Mouse (Mus musculus): Measurements from ENCODE around the gene Pak1. TPM values are rescaled to one million over a fixed set of nuclear protein-coding genes. Genes with fewer than 3 reads are reported as not detected.

The Pak1 gene
- polyA plus RNA-seq, 1 experiment from 2014 or later = 15.4 TPM

- no peak overlapping the region for H3K4me2 ChIP-seq (ENCODE audit: low read depth, low read length)
- ATAC-seq (ENCODE audit: low read depth) = no peak
- 48% methylated on average over 3 of the region's 3 CpGs for WGBS
- no peak overlapping the region for H3K4me3 ChIP-seq (ENCODE audit: low read length)
- 0 out of 2 replicates have a peak, but pooled peaks cover 3% of the 10 kb centered on the region for H3K9me3 ChIP-seq (ENCODE audit: control insufficient read depth, low read length)
- no peak overlapping the region for H3K9ac ChIP-seq (ENCODE audit: low read length)
- H3K27me3 ChIP-seq (ENCODE audit: control insufficient read depth, insufficient read depth, low read depth, low read length) = no peaks in the 10 kb centered on the region
- H3K27ac ChIP-seq (ENCODE audit: low read length) = no peak overlapping the region
- no peaks in the 10 kb centered on the region for H3K36me3 ChIP-seq (ENCODE audit: control insufficient read depth, insufficient read depth, low read length)
- no peaks in the 10 kb centered on the region for H3K4me1 ChIP-seq (replicated peaks; ENCODE audit: control insufficient read depth, insufficient read depth, low read length)
Observed at GRCm38 (mm10) chr7:97775380-97775779, 13.0 kb upstream of the Pak1 start.

DNA sequence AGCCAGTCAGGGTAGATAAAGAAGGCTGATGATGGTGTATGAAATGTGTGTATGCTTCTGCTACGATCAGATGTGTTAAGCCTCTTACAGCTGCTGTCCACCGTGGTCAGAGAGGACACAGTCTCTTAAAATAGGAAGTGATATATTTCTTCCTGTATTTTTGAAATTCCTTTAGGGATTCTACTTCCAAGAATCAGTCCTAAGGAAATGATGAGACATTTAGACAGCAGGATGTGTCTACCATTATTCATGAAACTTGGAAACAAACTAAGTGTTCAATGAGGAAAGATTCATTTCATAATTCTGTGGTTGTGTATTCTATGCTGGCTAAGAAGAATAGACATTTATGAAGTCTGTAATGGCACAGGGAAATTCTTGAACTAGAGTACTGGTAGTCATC, 12.4 kb upstream of the Pak1 start:
- Histone ChIP-seq H3K36me3 (ENCODE audit: control insufficient read depth, insufficient read depth, low read length) (no peaks in the 10 kb centered on the region), H3K4me3 (ENCODE audit: low read length) (no peak overlapping the region), H3K4me1 (replicated peaks; ENCODE audit: control insufficient read depth, insufficient read depth, low read length) (no peaks in the 10 kb centered on the region), H3K9ac (ENCODE audit: low read length) (no peak overlapping the region), H3K9me3 (ENCODE audit: control insufficient read depth, low read length) (0 out of 2 replicates have a peak, but pooled peaks cover 3% of the 10 kb centered on the region), H3K27me3 (ENCODE audit: control insufficient read depth, insufficient read depth, low read depth, low read length) (no peaks in the 10 kb centered on the region), H3K27ac (ENCODE audit: low read length) (no peak overlapping the region), H3K4me2 (ENCODE audit: low read depth, low read length) (no peak overlapping the region)
- no peak for ATAC-seq (ENCODE audit: low read depth)
- WGBS = 26% methylated on average over 2 of the region's 2 CpGs

DNA sequence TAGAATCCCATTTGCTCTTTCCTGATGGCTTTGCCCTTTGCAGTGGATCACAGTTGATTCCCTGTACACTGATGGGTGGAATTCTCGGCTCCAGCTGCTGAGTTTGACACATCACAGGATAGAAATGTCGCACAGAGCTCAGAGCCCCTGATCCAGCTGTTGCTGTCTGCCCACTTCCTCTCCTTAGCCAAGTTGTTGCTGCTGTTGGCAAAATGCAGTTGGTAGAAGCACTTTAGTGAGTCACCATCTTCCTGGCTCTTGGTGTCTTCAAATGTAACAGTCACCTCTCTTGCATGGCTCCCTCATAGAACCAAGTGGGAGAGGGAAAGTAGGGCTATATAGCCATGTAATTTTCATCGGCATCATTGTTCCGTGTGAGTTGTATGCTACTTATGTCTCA, 11.2 kb upstream of the Pak1 start:
- 84% methylated on average over 4 of the region's 4 CpGs for WGBS
- H3K4me3 ChIP-seq (ENCODE audit: low read length) = no peak overlapping the region
- no peak overlapping the region for H3K4me2 ChIP-seq (ENCODE audit: low read depth, low read length)
- H3K9me3 ChIP-seq (ENCODE audit: control insufficient read depth, low read length) = 0 out of 2 replicates have a peak, but pooled peaks cover 3% of the 10 kb centered on the region
- no peaks in the 10 kb centered on the region for H3K4me1 ChIP-seq (replicated peaks; ENCODE audit: control insufficient read depth, insufficient read depth, low read length)
- H3K27me3 ChIP-seq (ENCODE audit: control insufficient read depth, insufficient read depth, low read depth, low read length) = no peaks in the 10 kb centered on the region
- no peaks in the 10 kb centered on the region for H3K36me3 ChIP-seq (ENCODE audit: control insufficient read depth, insufficient read depth, low read length)
- no peak overlapping the region for H3K9ac ChIP-seq (ENCODE audit: low read length)
- no peak for ATAC-seq (ENCODE audit: low read depth)
- H3K27ac ChIP-seq (ENCODE audit: low read length) = no peak overlapping the region

DNA sequence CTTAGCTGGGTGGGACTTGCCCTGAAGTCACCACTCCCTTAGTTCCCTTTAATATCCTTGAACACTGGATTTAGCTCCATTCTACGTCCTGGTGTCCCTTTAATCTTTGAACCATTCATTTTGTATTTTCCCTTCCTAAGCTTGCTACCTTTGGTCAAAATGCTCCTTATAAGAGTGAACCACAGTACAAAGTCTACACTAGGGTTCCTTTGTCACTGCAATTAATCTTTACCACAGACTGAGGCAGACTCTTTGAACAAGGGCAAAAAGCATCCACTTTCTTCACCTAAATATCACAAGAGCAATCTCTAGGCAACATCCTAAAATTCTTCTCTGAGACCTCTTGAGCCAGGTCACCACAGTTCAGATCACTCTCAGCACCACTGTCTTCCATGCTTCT, 8.1 kb upstream of the Pak1 start:
- Histone ChIP-seq H3K4me3 (ENCODE audit: low read length) (no peak overlapping the region), H3K9me3 (ENCODE audit: control insufficient read depth, low read length) (0 out of 2 replicates have a peak, but pooled peaks cover 3% of the 10 kb centered on the region), H3K27me3 (ENCODE audit: control insufficient read depth, insufficient read depth, low read depth, low read length) (no peaks in the 10 kb centered on the region), H3K9ac (ENCODE audit: low read length) (no peak overlapping the region), H3K27ac (ENCODE audit: low read length) (no peak overlapping the region), H3K36me3 (ENCODE audit: control insufficient read depth, insufficient read depth, low read length) (no peaks in the 10 kb centered on the region), H3K4me1 (replicated peaks; ENCODE audit: control insufficient read depth, insufficient read depth, low read length) (no peaks in the 10 kb centered on the region), H3K4me2 (ENCODE audit: low read depth, low read length) (no peak overlapping the region)
- ATAC-seq (ENCODE audit: low read depth) = no peak
- 83% methylated on average over 1 of the region's 1 CpGs for WGBS

DNA sequence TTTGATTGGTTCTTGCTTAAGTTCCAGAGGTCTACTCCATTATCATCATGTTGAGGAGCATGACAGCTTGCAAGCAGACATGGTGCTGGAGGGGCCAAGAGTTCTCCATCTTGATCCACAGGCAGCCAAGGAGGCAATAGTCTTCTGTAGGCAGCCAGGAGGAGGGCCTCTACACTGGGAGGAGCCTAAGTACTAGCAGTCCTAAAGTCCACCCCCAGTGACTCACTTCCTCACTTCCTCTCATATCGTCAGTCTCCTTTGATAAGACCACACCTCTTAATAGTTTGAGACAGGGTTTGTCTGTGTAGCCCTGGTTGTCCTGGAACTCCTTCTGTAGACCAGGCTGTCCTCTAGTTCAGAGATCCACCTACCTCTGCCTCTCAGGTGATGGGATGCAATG, 7.5 kb upstream of the Pak1 start:
- H3K4me1 ChIP-seq (replicated peaks; ENCODE audit: control insufficient read depth, insufficient read depth, low read length) = no peaks in the 10 kb centered on the region
- H3K9ac ChIP-seq (ENCODE audit: low read length) = no peak overlapping the region
- H3K27ac ChIP-seq (ENCODE audit: low read length) = no peak overlapping the region
- H3K36me3 ChIP-seq (ENCODE audit: control insufficient read depth, insufficient read depth, low read length) = no peaks in the 10 kb centered on the region
- no peak overlapping the region for H3K4me2 ChIP-seq (ENCODE audit: low read depth, low read length)
- 43% methylated on average over 1 of the region's 1 CpGs for WGBS
- no peaks in the 10 kb centered on the region for H3K27me3 ChIP-seq (ENCODE audit: control insufficient read depth, insufficient read depth, low read depth, low read length)
- ATAC-seq (ENCODE audit: low read depth) = no peak
- H3K9me3 ChIP-seq (ENCODE audit: control insufficient read depth, low read length) = 0 out of 2 replicates have a peak, but pooled peaks cover 3% of the 10 kb centered on the region
- no peak overlapping the region for H3K4me3 ChIP-seq (ENCODE audit: low read length)

DNA sequence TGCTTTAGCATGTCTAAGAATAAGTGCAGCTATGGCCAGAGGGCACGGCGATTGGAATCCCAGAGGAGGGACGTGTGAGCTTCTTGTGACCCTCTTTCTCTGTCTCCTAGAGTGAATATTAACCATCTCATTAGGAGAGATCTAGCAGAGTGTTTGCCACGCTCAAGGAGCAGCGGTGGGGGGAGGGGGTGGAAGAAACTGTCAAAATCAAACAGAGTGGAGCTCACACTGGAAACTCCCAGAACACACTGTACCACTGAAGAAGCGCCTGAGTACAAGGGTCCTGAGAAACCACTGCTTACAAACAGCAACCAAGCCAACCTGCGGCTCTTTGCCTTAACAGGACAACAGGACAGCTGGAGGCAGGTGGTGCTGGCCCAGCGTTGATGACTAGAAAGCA, 6.8 kb upstream of the Pak1 start:
- Histone ChIP-seq H3K27me3 (ENCODE audit: control insufficient read depth, insufficient read depth, low read depth, low read length) (no peaks in the 10 kb centered on the region), H3K36me3 (ENCODE audit: control insufficient read depth, insufficient read depth, low read length) (no peaks in the 10 kb centered on the region), H3K27ac (ENCODE audit: low read length) (no peak overlapping the region), H3K9ac (ENCODE audit: low read length) (no peak overlapping the region), H3K4me3 (ENCODE audit: low read length) (no peak overlapping the region), H3K4me1 (replicated peaks; ENCODE audit: control insufficient read depth, insufficient read depth, low read length) (no peaks in the 10 kb centered on the region), H3K9me3 (ENCODE audit: control insufficient read depth, low read length) (0 out of 2 replicates have a peak, but pooled peaks cover 3% of the 10 kb centered on the region), H3K4me2 (ENCODE audit: low read depth, low read length) (no peak overlapping the region)
- 60% methylated on average over 8 of the region's 8 CpGs for WGBS
- ATAC-seq (ENCODE audit: low read depth) = no peak

- no peak for ATAC-seq (ENCODE audit: low read depth)
Observed at GRCm38 (mm10) chr7:97783523-97783922, 4.8 kb upstream of the Pak1 start.

DNA sequence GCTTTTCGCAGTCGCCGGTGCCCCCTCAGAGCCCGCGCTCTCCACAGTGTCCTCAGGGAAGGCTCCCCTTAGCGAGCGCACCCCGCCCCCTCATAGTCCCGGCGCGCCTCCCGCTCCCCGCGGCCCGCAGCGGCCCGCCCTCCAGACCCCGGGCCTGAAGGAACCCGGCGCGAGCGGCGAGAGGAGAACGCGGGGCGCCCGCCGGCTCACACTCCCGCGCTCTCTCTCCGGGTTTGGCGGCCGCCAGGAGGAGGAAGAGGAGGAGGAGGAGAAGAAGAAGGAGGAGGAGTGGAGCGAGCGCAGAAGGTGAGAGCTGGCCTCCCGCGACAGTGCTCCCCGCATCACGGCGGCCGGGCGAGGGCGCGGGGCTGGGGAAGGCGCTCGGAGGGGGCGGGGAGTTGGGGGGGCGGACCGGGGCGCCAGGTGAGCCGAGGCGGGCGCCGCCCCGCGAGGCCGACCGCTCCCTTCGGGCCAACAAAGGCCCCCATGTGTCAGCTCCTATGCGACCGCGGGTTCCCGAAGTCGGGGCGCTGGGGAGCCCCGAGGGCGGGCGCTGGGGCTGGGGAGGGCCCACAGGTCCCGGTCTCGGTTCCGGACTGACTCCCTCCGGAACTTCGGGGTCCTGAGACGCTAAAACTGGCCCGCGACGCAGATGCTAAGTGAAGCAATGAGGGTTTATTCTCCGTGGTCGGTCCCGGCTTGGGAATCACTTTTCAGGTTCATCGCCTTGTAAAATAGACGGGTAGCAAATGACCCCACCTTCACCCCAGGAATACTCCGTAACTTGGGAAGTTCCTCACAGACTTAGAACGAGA, 535 bp downstream of the Pak1 start:
- peak overlapping the region; percentile 63 for H3K27ac ChIP-seq (ENCODE audit: low read length)
- peaks cover 15% of the 10 kb centered on the region for H3K27me3 ChIP-seq (ENCODE audit: control insufficient read depth, insufficient read depth, low read depth, low read length)
- no peaks in the 10 kb centered on the region for H3K9me3 ChIP-seq (ENCODE audit: control insufficient read depth, low read length)
- H3K4me1 ChIP-seq (replicated peaks; ENCODE audit: control insufficient read depth, insufficient read depth, low read length) = peaks cover 11% of the 10 kb centered on the region
- peak overlapping the region; percentile 83 for H3K9ac ChIP-seq (ENCODE audit: low read length)
- peak; percentile 89 for ATAC-seq (ENCODE audit: low read depth)
- peak overlapping the region; percentile 98 for H3K4me2 ChIP-seq (ENCODE audit: low read depth, low read length)
- H3K4me3 ChIP-seq (ENCODE audit: low read length) = peak overlapping the region; percentile 83
- no peaks in the 10 kb centered on the region for H3K36me3 ChIP-seq (ENCODE audit: control insufficient read depth, insufficient read depth, low read length)
- WGBS = under 1% methylated on average over 68 of the region's 84 CpGs

More at GRCm38 (mm10) chr7:97783523-97783922, 4.8 kb upstream of the Pak1 start:
- WGBS = 63% methylated on average over 5 of the region's 5 CpGs
- Histone ChIP-seq H3K9ac (ENCODE audit: low read length) (no peak overlapping the region), H3K4me3 (ENCODE audit: low read length) (no peak overlapping the region), H3K27ac (ENCODE audit: low read length) (no peak overlapping the region), H3K4me2 (ENCODE audit: low read depth, low read length) (no peak overlapping the region), H3K9me3 (ENCODE audit: control insufficient read depth, low read length) (no peaks in the 10 kb centered on the region), H3K27me3 (ENCODE audit: control insufficient read depth, insufficient read depth, low read depth, low read length) (peaks cover 5% of the 10 kb centered on the region), H3K4me1 (replicated peaks; ENCODE audit: control insufficient read depth, insufficient read depth, low read length) (peaks cover 4% of the 10 kb centered on the region; the same call in 1 of the 2 replicates), H3K36me3 (ENCODE audit: control insufficient read depth, insufficient read depth, low read length) (no peaks in the 10 kb centered on the region)

DNA sequence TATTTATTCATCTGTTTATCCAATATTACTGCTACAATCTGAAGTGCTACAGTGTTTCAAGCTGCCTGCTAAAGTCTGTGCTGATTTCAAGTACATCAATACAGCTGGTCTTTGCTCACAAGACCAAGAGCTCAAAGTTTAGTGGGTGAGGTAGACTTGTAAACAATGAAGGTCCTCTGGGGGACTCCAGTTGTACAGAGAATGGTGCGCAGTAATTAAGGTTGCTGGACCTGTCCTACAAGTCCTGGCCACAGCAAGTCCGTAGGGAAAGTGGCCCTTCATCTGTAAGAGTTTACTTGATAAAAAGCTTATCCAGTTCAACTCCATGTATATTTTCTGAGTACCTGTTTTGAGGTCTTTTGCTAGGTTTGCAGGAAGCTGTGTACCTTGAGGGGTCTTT, 1.9 kb downstream of the Pak1 start:
- H3K9me3 ChIP-seq (ENCODE audit: control insufficient read depth, low read length) = no peaks in the 10 kb centered on the region
- peak overlapping the region; percentile 26; the same call in 1 of the 2 replicates for H3K4me2 ChIP-seq (ENCODE audit: low read depth, low read length)
- no peak overlapping the region for H3K4me3 ChIP-seq (ENCODE audit: low read length)
- H3K27me3 ChIP-seq (ENCODE audit: control insufficient read depth, insufficient read depth, low read depth, low read length) = peaks cover 15% of the 10 kb centered on the region
- H3K4me1 ChIP-seq (replicated peaks; ENCODE audit: control insufficient read depth, insufficient read depth, low read length) = peaks cover 11% of the 10 kb centered on the region
- H3K36me3 ChIP-seq (ENCODE audit: control insufficient read depth, insufficient read depth, low read length) = no peaks in the 10 kb centered on the region
- ATAC-seq (ENCODE audit: low read depth) = peak; percentile 44; the same call in 1 of the 2 replicates
- no peak overlapping the region for H3K9ac ChIP-seq (ENCODE audit: low read length)
- peak overlapping the region; percentile 41; the same call in 1 of the 2 replicates for H3K27ac ChIP-seq (ENCODE audit: low read length)
- WGBS = 45% methylated on average over 2 of the region's 2 CpGs

All from lung, embryonic 16.5 days (tissue).